Mouse (Mus musculus): ENCODE measurements at regions not wholly inside any gene's neighbourhood (a gene's known extent, or its start where the extent isn't known, plus 50 kb on each side); places are given as distances from the start of the nearest gene placed in this dataset.

DNA sequence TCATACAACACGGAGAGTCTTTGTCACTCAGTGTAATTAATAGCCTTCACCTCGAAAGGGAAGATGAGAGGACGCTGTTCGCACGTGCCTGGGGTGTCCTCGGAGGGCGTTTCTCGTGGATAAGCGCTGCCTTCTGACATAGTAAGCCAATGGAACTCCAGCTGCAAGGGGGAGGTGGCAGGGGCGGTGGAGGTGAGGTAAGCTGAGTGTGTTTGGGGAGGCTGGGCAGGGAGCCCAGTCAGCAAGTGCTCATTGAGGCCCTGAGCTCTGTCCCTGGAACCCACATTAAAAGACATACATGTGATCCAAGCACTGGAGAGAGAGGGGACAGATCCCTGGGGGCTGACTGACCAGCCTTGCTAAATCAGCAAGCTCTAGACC, 234.1 kb downstream of the Setd4 start:
- peaks cover 3% of the 10 kb centered on the region; the same call in 1 of the 2 replicates for H3K4me1 ChIP-seq (replicated peaks; ENCODE audit: insufficient read depth, low read length)
- no peaks in the 10 kb centered on the region for H3K36me3 ChIP-seq (ENCODE audit: insufficient read depth, low read length)
- no peak for TF ChIP-seq CTCF (IDR thresholded peaks at IDR 0.05; ENCODE audit: low read depth)
- 64% methylated on average over 10 of the region's 10 CpGs for WGBS
- ATAC-seq (replicated peaks; ENCODE audit: low FRiP score, low read depth) = no peak
- no peak overlapping the region for H3K4me2 ChIP-seq (ENCODE audit: low read length)
- no peaks in the 10 kb centered on the region for H3K27me3 ChIP-seq (ENCODE audit: insufficient read depth, low read length)
- no peak overlapping the region for H3K27ac ChIP-seq
- no peaks in the 10 kb centered on the region for H3K9me3 ChIP-seq (replicated peaks; ENCODE audit: low read length)
- DNase-seq (ENCODE audit: low spot score) = no peak
- no peak overlapping the region for H3K4me3 ChIP-seq (replicated peaks; ENCODE audit: low read depth, low read length)
- no peak overlapping the region for H3K9ac ChIP-seq (ENCODE audit: low read depth, low read length)

DNA sequence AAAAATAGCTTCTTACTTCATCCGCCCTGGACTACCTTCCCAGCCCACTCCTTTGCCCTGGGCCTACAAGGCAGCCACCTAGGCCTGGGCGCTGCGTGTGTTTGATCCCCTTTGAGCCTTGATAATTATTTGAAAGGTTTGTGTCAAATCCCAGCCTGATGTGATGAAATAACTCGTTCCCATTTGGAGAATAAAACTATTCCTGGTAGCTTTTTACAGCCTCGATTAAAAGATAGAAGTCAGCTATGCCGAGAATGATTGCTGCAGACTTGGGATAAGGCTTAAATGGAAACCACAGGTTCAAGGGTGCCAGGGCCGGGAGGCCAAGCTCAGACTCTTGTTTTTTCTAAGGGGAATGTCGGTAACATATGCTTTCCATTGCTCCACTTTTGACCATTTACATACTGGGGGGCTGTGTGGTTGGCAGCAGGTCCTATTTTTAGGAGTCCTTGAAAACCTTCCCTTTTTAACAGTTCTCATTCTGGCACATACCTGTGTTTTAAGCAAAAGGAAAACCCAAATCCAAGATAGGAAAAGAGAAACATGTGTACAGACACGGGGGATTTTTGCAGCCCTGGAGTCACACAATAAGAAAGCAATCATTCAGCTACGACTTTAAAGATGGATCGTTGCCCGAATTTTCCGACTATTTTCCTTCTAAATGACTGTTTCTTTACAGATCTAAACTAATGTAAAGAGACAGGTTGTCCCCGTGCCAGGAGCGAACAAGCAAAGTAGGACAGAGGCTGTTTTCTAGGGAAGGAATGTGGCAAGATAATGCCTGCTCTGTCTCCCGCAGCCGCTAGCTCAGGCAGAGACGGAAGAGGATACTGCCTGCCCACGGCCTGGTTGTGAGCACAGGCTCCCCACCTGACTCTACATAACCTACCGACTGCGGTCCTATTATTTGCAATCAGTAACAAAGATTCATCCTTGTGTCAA, 234.8 kb downstream of the Setd4 start:
- Histone ChIP-seq H3K9ac (ENCODE audit: low read depth, low read length) (no peak overlapping the region), H3K36me3 (ENCODE audit: insufficient read depth, low read length) (no peaks in the 10 kb centered on the region), H3K4me2 (ENCODE audit: low read length) (no peak overlapping the region), H3K27ac (peak overlapping the region; percentile 78), H3K9me3 (replicated peaks; ENCODE audit: low read length) (no peaks in the 10 kb centered on the region), H3K27me3 (ENCODE audit: insufficient read depth, low read length) (no peaks in the 10 kb centered on the region), H3K4me1 (replicated peaks; ENCODE audit: insufficient read depth, low read length) (peaks cover 3% of the 10 kb centered on the region; the same call in 1 of the 2 replicates), H3K4me3 (replicated peaks; ENCODE audit: low read depth, low read length) (no peak overlapping the region)
- no peak for ATAC-seq (replicated peaks; ENCODE audit: low FRiP score, low read depth)
- TF ChIP-seq CTCF (IDR thresholded peaks at IDR 0.05; ENCODE audit: low read depth) = no peak
- WGBS = 66% methylated on average over 21 of the region's 21 CpGs
- DNase-seq (ENCODE audit: low spot score) = no peak

DNA sequence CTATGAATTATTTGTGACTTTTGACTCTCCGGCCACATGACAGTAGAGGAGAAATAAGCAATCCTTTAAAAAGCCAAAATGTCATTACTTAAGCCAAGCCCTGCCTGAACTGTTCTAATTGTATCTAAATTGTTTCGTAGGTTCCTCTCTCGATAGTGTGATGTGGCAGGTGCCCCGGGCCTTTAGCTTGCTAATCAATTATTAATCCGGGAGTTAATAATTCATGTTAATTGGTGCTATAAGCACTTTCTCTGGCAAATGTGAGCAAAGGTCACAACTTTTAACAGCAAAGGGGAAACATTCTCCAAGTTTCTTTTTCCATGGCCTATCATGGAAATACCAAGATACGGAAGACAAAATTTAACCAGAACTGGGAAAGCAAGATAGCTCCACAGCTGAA, 235.9 kb downstream of the Setd4 start:
- ATAC-seq (replicated peaks; ENCODE audit: low FRiP score, low read depth) (peak; percentile 49; the same call in 1 of the 2 replicates), DNase-seq (ENCODE audit: low spot score) (no peak)
- peaks cover 3% of the 10 kb centered on the region; the same call in 1 of the 2 replicates for H3K4me1 ChIP-seq (replicated peaks; ENCODE audit: insufficient read depth, low read length)
- no peak overlapping the region for H3K4me3 ChIP-seq (replicated peaks; ENCODE audit: low read depth, low read length)
- no peaks in the 10 kb centered on the region for H3K36me3 ChIP-seq (ENCODE audit: insufficient read depth, low read length)
- H3K27me3 ChIP-seq (ENCODE audit: insufficient read depth, low read length) = no peaks in the 10 kb centered on the region
- H3K9ac ChIP-seq (ENCODE audit: low read depth, low read length) = no peak overlapping the region
- H3K9me3 ChIP-seq (replicated peaks; ENCODE audit: low read length) = no peaks in the 10 kb centered on the region
- no peak overlapping the region for H3K4me2 ChIP-seq (ENCODE audit: low read length)
- TF ChIP-seq CTCF (IDR thresholded peaks at IDR 0.05; ENCODE audit: low read depth) = no peak
- WGBS = 59% methylated on average over 6 of the region's 6 CpGs
- peak overlapping the region; percentile 78 for H3K27ac ChIP-seq

DNA sequence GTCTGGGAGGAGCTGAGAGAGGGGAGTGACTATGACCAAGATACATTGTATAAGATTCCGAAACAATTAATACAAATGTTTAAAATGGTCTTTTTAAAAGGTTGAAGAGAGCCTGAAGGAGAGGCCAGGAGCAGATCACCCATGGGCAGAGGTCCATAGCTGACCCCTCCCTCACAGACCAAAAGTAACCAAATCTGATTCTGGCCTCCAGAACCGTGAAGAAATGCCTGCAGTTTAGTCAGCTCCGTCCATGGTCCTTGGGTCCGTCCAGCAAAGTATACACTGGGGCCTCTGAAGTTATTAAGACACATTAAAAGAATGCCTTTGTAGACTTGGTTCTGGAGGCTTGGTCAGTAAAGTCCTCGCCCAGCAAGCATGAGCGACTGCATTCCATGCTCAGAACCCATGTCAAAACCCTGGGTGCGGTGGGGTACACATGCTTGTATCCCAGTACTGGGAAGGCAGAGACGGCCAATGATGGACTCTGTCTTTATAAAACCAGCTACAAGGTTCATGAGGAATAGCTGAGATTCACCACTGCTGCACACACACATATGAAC, 236.5 kb downstream of the Setd4 start:
- no peak overlapping the region for H3K4me2 ChIP-seq (ENCODE audit: low read length)
- TF ChIP-seq CTCF (IDR thresholded peaks at IDR 0.05; ENCODE audit: low read depth) = no peak
- peaks cover 3% of the 10 kb centered on the region; the same call in 1 of the 2 replicates for H3K4me1 ChIP-seq (replicated peaks; ENCODE audit: insufficient read depth, low read length)
- ATAC-seq (replicated peaks; ENCODE audit: low FRiP score, low read depth) (peak; percentile 48; the same call in 1 of the 2 replicates), DNase-seq (ENCODE audit: low spot score) (peak; percentile 47)
- peak overlapping the region; percentile 78 for H3K27ac ChIP-seq
- no peak overlapping the region for H3K4me3 ChIP-seq (replicated peaks; ENCODE audit: low read depth, low read length)
- H3K9ac ChIP-seq (ENCODE audit: low read depth, low read length) = no peak overlapping the region
- WGBS = 51% methylated on average over 8 of the region's 8 CpGs
- H3K9me3 ChIP-seq (replicated peaks; ENCODE audit: low read length) = no peaks in the 10 kb centered on the region
- no peaks in the 10 kb centered on the region for H3K36me3 ChIP-seq (ENCODE audit: insufficient read depth, low read length)
- H3K27me3 ChIP-seq (ENCODE audit: insufficient read depth, low read length) = no peaks in the 10 kb centered on the region

- no peaks in the 10 kb centered on the region for H3K36me3 ChIP-seq (ENCODE audit: insufficient read depth, low read length)
- TF ChIP-seq CTCF (IDR thresholded peaks at IDR 0.05; ENCODE audit: low read depth) = no peak
- 79% methylated on average over 5 of the region's 5 CpGs for WGBS
- DNase-seq (ENCODE audit: low spot score) (no peak), ATAC-seq (replicated peaks; ENCODE audit: low FRiP score, low read depth) (no peak)
- peak overlapping the region; percentile 42; the same call in 1 of the 2 replicates for H3K27ac ChIP-seq
- peaks cover 3% of the 10 kb centered on the region; the same call in 1 of the 2 replicates for H3K4me1 ChIP-seq (replicated peaks; ENCODE audit: insufficient read depth, low read length)
- H3K9ac ChIP-seq (ENCODE audit: low read depth, low read length) = no peak overlapping the region
- no peaks in the 10 kb centered on the region for H3K27me3 ChIP-seq (ENCODE audit: insufficient read depth, low read length)
- H3K4me2 ChIP-seq (ENCODE audit: low read length) = no peak overlapping the region
- no peaks in the 10 kb centered on the region for H3K9me3 ChIP-seq (replicated peaks; ENCODE audit: low read length)
- H3K4me3 ChIP-seq (replicated peaks; ENCODE audit: low read depth, low read length) = no peak overlapping the region
Measured at GRCm38 (mm10) chr16:93366383-93366941, 237.4 kb downstream of the Setd4 start.

DNA sequence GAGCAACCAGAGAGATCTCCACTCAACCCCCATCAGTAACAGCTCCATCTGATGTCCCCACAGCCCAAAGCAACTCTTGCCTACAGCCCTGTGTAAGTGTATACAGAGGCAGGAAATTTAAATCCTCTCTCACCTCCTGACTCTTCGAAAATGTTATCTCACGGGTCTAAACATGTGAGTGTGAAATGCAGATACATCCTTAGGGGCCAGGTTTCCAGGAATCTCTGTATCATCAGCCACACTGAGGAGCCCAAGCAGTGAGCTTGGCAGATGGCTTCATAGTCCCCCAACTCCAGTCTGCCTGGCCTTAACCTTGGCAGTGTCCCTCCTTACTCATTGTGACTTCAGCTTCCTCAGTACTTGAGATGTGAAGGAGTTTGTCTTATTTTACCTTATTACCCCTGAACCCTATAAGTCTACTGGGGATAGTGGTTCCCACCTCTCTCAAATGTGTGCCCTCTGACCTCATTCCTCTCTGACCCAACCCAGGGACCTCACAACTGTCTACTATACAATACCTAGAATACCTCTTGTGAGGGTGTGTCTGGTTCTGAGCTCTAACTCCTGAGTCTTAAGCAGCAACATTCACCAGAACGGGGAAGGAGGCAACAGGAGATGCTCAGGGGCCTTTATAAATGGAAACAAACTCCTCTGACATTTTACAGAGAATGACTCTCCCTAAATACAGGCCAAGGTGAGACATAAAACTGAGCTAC, 238.5 kb downstream of the Setd4 start:
- H3K4me1 ChIP-seq (replicated peaks; ENCODE audit: insufficient read depth, low read length) = peaks cover 3% of the 10 kb centered on the region; the same call in 1 of the 2 replicates
- DNase-seq (ENCODE audit: low spot score) (no peak), ATAC-seq (replicated peaks; ENCODE audit: low FRiP score, low read depth) (no peak)

More for the DNA sequence above, 238.5 kb downstream of the Setd4 start:
- no peaks in the 10 kb centered on the region for H3K9me3 ChIP-seq (replicated peaks; ENCODE audit: low read length)
- no peak for TF ChIP-seq CTCF (IDR thresholded peaks at IDR 0.05; ENCODE audit: low read depth)
- no peak overlapping the region for H3K4me2 ChIP-seq (ENCODE audit: low read length)
- no peaks in the 10 kb centered on the region for H3K27me3 ChIP-seq (ENCODE audit: insufficient read depth, low read length)
- H3K36me3 ChIP-seq (ENCODE audit: insufficient read depth, low read length) = no peaks in the 10 kb centered on the region
- H3K4me3 ChIP-seq (replicated peaks; ENCODE audit: low read depth, low read length) = no peak overlapping the region
- no peak overlapping the region for H3K27ac ChIP-seq
- WGBS = 71% methylated on average over 3 of the region's 3 CpGs
- H3K9ac ChIP-seq (ENCODE audit: low read depth, low read length) = no peak overlapping the region

Measured in kidney, postnatal 0 days (tissue).